Mouse (Mus musculus) heart, postnatal 4 days (tissue): Measurements from ENCODE around the gene Gpr182. TPM values are rescaled to one million over a fixed set of nuclear protein-coding genes. Genes with fewer than 3 reads are reported as not detected.
A peak's percentile ranks its signal among the peaks of the same experiment; 100 is the strongest.

Experiments used
- DNase-seq: peaks from one replicate; pipeline ENCODE4 v3.0.0; 2021
- total RNA-seq, 2 experiments: library from RNA; stranded (reverse); gene quantifications; 2 replicates each; pipeline ENCODE4 v1.2.3; 2021

Gpr182 gene
- total RNA-seq, 2 experiments from 2014 or later: 5.6 to 6.8 TPM

DNA sequence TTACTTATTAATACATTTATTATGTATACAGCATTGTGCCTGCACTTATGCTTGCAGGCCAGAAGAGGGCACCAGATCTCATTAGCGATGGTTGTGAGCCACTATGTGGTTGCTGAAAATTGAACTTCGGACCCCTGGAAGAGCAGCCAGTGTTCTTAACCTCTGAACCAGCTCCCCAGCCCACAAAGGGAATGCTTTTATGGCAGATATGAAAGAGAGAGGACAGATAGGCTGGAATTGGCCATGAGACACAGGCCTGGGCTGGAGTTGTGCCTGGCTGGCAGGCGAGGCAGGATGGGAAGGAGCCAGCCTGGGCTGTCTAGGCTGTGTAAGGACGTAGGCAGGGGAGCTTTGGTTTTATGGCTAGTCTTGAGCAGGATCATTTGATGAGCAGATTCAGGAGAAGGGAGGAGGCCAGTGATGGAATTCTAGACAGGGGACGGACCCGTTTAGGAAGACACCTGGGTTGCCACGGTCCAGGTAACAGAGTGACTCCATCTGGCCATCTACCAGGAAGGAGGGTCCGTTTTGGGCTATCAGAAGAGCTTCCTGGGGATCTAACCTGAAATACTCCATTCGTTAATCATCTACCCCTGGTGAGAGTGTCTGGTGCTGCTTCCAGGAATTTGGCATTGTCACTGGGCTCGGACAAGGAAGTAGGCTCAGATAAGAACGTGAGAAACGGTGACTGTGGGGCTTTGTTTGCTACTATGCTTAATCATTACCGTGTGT, 13.2 kb downstream of the Gpr182 start:
- DNase-seq: peak; percentile 61

DNA sequence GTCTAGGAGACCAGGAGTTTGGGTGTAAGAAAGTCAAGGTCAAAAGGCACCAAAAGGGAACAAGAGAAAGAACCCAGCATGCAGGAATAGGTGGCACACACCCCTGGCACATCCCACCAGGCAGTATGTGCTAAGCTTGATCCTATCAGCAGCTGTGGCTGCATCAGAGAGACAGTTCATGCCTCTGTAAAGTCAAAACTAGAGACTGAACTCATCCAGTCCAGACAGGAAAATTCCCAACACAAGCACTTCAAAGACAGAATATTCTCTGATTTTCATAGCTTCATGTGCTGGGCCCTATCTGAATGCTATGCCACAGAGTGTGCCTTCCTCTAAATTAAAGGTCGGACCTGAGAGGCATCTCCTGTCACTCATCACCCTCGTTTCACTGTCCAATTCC, 14.0 kb downstream of the Gpr182 start:
- no peak for DNase-seq

GRCm38 (mm10) chr10:127736916-127737315, 14.6 kb downstream of the Gpr182 start:
- DNase-seq: no peak

GRCm38 (mm10) chr10:127736266-127736665, 15.3 kb downstream of the Gpr182 start:
- DNase-seq: no peak

DNA sequence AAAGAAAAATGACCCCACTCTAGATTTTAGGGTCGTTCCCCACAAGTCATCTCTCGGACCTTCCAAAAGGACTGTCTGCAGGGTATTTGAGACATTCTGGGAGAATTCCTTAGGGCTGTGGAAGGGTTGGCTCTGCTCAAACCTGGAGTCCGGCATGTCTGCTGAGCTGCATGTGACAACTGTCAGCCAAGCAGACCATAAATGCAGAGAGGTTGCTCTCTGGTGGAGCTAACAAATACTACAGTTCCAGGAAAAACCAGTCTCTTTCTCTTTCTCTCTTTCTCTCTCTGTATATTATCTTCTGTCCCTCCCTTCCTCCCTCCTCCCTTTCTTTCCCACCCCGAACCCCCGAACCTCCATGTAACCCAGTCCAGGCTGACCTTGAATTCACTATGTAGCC, 17.1 kb downstream of the Gpr182 start:
- DNase-seq: peak; percentile 41

DNA sequence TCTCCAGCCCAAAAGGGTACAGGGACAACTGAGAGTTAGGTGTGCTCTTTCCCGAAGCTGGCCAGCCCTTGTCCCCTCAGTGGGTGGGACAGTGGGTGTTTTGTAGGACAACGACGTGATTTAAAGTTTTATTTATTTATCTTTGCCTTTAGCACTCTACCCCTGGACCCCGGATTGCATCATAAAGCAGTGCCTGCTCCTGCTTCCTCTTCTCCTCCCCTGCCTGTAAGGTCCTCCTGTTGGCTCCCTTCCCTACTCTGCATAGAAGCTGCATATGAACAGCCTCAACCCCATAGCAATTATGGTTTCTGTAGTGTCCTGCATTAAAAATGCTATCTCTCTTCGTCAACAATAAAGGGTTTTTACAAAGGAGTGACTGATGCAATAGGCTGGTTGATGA, 20.1 kb downstream of the Gpr182 start:
- no peak for DNase-seq

DNA sequence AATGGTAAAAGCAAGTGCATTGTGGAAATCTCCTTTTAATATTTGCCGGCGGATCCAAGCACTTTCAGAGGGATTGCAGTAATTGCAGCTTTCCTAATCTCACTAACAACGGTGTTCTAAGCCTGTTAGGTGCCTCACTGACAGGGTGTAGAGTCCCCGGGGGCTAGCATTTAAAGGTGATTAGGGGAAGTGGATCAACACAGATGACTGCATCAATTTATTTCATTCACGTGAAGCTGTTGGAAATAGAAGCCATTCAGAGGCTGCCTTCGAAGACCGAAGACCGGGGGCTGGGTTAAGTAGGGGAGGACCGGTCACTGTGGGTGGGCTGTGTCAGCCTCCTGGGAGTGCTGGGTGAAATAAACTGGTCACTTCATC, 20.6 kb downstream of the Gpr182 start:
- no peak for DNase-seq

- no peak for DNase-seq
Observed at GRCm38 (mm10) chr10:127730285-127730932, 21.1 kb downstream of the Gpr182 start.

DNA sequence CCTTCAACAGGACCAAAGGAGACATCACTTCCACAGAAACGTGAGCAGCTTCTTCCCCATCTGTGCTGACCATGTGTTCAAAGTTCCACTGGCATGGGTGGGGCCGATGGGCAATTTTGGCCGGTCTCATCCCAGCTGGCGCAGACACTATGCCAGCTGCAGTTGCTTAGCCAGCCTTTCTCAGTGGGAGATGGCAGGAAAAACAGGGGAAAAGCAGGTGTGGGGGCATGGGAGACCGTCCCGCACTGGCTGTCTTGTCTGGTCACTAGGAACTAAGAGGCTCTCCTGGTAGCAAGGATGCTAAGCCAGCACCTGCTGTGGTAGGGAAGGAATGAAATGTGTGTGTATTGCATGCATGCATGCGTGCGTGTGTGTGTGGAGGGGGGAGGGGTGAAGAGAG, 23.1 kb downstream of the Gpr182 start:
- DNase-seq: no peak

DNA sequence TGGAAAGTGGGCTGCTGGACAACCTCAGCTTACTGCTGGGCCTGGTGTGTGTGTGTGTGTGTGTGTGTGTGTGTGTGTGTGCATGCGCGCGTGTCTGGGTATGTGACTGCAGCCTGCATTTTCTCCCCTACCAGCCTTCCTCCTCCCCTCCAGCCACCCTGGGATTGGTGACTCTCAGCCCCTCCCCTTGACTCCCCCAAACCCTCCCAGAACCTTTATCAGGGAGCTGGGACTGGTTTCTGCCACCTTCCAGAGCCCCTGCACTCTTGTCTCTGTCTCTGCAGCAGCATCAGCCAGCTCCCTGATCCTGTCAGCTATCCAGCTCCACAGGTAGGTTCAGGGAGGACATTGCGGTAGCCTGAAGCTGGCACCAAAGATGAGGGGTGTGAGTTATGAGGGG, 26.4 kb downstream of the Gpr182 start:
- no peak for DNase-seq

DNA sequence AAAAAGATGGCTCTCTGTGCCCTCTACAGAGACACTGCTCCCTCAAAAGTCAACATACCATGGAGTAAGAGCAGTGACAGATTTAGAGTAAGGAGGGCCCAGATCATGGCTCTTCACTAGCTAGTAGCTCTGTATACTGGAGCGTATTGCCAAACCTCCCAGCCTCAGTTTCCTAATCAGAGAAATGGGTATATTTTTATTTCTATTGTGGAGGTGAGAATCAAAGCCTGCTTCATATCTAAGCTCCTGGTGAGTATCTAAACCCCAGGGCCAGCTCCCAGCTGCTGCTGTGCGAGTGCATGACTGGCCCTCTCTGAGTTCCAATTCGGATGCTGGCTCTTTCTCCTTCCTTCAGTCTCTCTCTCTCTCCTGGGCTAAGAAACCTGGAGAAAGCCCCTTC, 27.4 kb downstream of the Gpr182 start, which contains the start of gene Tac2:
Gene Tac2, plus strand, starts transcription at position 301 of the 400 bp plus-strand sequence.
- DNase-seq: no peak

GRCm38 (mm10) chr10:127721671-127722418, 29.7 kb downstream of the Gpr182 start:
- peak; percentile 21 for DNase-seq

DNA sequence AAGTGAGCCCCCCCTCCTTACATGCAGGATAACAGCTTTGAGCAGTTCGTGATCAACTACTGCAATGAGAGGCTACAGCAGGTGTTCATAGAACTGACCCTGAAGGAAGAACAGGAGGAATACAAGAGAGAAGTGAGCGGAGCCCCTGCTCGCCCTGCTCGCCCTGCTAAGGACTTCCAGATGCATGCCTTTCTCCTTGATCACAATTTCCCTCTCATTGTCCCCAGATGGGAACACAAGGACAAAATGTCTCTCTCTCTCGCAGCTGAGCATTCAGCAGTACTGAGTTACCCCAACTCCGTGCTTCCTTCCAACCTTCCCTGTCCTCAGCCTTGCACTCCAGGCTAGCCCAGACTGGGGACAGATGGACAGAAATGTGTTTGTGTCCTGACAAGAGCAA, 38.8 kb downstream of the Gpr182 start:
- DNase-seq: no peak

GRCm38 (mm10) chr10:127710331-127710730, 41.2 kb downstream of the Gpr182 start:
- DNase-seq: no peak

- DNase-seq: no peak
Observed at GRCm38 (mm10) chr10:127708850-127709370, 42.6 kb downstream of the Gpr182 start.

- peak; percentile 69 for DNase-seq
Observed at GRCm38 (mm10) chr10:127707721-127708120, 43.8 kb downstream of the Gpr182 start.

DNA sequence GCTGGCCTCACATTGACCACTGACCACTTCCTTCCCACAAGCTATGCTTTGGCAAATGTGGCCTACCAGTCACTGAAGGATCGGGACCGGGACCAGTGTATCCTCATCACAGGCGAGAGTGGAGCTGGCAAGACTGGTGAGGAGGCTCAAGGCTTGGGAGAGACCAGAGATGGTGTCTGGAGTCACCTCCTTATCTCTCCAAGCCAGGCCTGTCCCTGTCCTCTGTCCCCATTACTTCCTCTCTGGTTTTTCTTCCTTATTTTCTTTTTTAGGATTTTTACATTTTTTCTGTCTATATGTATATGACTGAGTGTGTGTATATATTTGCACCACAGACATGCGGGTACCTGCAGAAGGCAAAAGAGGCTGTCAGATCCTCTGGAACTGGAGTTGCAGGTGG, 45.7 kb downstream of the Gpr182 start:
- no peak for DNase-seq

- DNase-seq: no peak
Observed at GRCm38 (mm10) chr10:127704766-127705220, 46.7 kb downstream of the Gpr182 start, which contains the start of gene Myo1a. TSS of gene Myo1a (plus strand) at chr10:127705170.

DNA sequence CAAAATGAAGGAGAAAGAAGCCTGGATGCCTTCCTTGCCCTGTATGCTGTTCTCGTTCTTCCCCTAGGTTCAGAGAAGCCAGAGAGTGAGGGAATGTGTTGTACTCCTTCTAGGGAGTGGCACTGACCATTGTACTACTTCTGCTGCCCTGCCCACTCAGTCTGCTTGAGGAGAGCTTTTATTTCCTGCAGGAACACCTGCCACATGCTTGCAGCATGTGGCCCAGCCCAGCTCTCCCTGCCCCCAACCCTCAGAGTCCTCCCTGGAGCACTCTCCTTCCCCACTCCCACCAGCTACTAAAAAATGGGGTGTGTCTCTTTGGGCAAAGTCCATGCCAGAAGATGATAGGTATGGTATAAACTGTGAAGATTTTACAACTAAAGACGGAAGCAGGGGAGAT, 47.2 kb downstream of the Gpr182 start:
- no peak for DNase-seq

DNA sequence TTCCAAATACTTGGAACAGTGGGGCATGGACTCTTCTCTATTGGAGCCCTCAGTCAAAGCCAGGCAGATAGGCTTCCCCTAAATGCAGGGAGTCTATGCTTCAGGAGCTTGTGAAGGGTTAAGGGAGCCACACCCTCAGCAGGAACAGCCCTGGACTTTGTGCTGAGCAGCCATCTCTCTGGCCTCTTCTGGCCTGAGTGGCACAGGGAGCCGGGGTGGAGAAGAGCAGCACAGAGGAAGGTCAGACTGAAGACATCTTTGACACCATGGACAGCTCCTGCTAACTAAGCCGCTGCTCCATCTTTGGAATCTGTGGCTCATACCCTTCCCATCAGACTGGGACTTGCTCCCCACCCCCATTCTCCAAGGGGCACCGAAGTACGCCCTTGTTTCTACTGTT, 48.2 kb downstream of the Gpr182 start:
- DNase-seq: no peak

GRCm38 (mm10) chr10:127698966-127699365, 52.6 kb downstream of the Gpr182 start:
- no peak for DNase-seq
